Mouse (Mus musculus) intestine, postnatal 0 days (tissue): ENCODE data around the gene Col8a1. TPM values are rescaled to one million over a fixed set of nuclear protein-coding genes. Genes with fewer than 3 reads are reported as not detected.
A peak's percentile ranks its signal among the peaks of the same experiment; 100 is the strongest.

ENCODE experiments used
- ATAC-seq: fragments of 200-750 bp; cut with Nextera tagmentation; 2 replicates; pipeline ENCODE4 v1.8.0; 2017; ENCODE audit warnings: mild to moderate bottlenecking, moderate TSS enrichment, moderate library complexity
- H3K27ac ChIP-seq: fragments of 300-500 bp; sonication (generic); 2 replicates; pipeline ENCODE4 v1.5.1; 2014; ENCODE audit warnings: mild to moderate bottlenecking, low read depth, low read length, moderate library complexity
- H3K27me3 ChIP-seq: fragments of 300-500 bp; sonication (generic); replicated peaks from 2 replicates; pipeline ENCODE4 v1.6.1; 2014; ENCODE audit warnings: low read length, mixed read lengths; ENCODE audit not compliant: control insufficient read depth, insufficient read depth
- H3K36me3 ChIP-seq: fragments of 300-500 bp; sonication (generic); 2 replicates; pipeline ENCODE4 v1.6.1; 2014; ENCODE audit warnings: mild to moderate bottlenecking, moderate library complexity; ENCODE audit not compliant: control insufficient read depth, insufficient read depth
- H3K4me1 ChIP-seq: fragments of 300-500 bp; sonication (generic); replicated peaks from 2 replicates; pipeline ENCODE4 v1.6.1; 2014; ENCODE audit warnings: antibody characterized with exemption, low read length, mixed read lengths; ENCODE audit not compliant: control insufficient read depth, insufficient read depth
- H3K4me2 ChIP-seq: fragments of 300-500 bp; sonication (generic); replicated peaks from 2 replicates; pipeline ENCODE4 v1.6.1; 2014; ENCODE audit warnings: low read depth, mild to moderate bottlenecking, moderate library complexity
- H3K4me3 ChIP-seq: fragments of 300-500 bp; sonication (generic); 2 replicates; pipeline ENCODE4 v1.5.1; 2014; ENCODE audit warnings: low read depth, low read length
- H3K9ac ChIP-seq: fragments of 300-500 bp; sonication (generic); 2 replicates; pipeline ENCODE4 v1.6.1; 2014; ENCODE audit warnings: mild to moderate bottlenecking, low read depth, low read length
- H3K9me3 ChIP-seq: fragments of 300-500 bp; sonication (generic); 2 replicates; pipeline ENCODE4 v1.6.1; 2016; ENCODE audit warnings: mixed run types; ENCODE audit not compliant: control insufficient read depth
- CTCF ChIP-seq: sonication (generic); IDR thresholded peaks from 2 replicates; pipeline ENCODE4 v1.5.1; 2016; ENCODE audit warnings: low read depth, mild to moderate bottlenecking, control low read depth, antibody characterized with exemption, moderate library complexity
- WGBS: fragments of 180-500 bp; shearing (Covaris S2); extraction: QIAGEN DNeasy Blood & Tissue Kit; methylation state at CpG from one replicate; pipeline ENCODE4 v1.1.7; 2014; 5-methylcytosine and 5-hydroxymethylcytosine counted together
- polyA plus RNA-seq: library from polyadenylated mRNA; unstranded; fragments of >200 nt; fragmentation: Nextera tagmentation; extraction: Ambion mirVana; gene quantifications from 2 replicates; pipeline ENCODE4 v1.2.1, GENCODE M21; 2015

Gene Col8a1
- polyA plus RNA-seq, 1 experiment from 2014 or later: 7.3 TPM

- Histone ChIP-seq H3K9ac (no peak overlapping the region), H3K27ac (no peak overlapping the region), H3K4me2 (no peak overlapping the region), H3K4me3 (no peak overlapping the region), H3K4me1 (0 out of 2 replicates have a peak, but pooled peaks cover 2% of the 10 kb centered on the region), H3K36me3 (no peaks in the 10 kb centered on the region), H3K9me3 (no peaks in the 10 kb centered on the region), H3K27me3 (no peaks in the 10 kb centered on the region)
- 71% methylated on average over 7 of the region's 7 CpGs for WGBS
- no peak for TF ChIP-seq CTCF
- ATAC-seq: no peak
Observed at GRCm38 (mm10) chr16:57580041-57580440, 174.5 kb downstream of the Col8a1 start.

GRCm38 (mm10) chr16:57577519-57577918 lies 177.0 kb downstream of the Col8a1 start:
- ATAC-seq: no peak
- WGBS: 89% methylated on average over 1 of the region's 1 CpGs
- Histone ChIP-seq H3K4me3 (no peak overlapping the region), H3K4me1 (0 out of 2 replicates have a peak, but pooled peaks cover 2% of the 10 kb centered on the region), H3K9me3 (no peaks in the 10 kb centered on the region), H3K4me2 (no peak overlapping the region), H3K27ac (no peak overlapping the region), H3K27me3 (no peaks in the 10 kb centered on the region), H3K9ac (no peak overlapping the region), H3K36me3 (0 out of 2 replicates have a peak, but pooled peaks cover 4% of the 10 kb centered on the region)
- peak; percentile 60 for TF ChIP-seq CTCF

GRCm38 (mm10) chr16:57575764-57576388 lies 178.7 kb downstream of the Col8a1 start:
- no peak for ATAC-seq
- no peak overlapping the region for H3K27ac ChIP-seq
- no peaks in the 10 kb centered on the region for H3K9me3 ChIP-seq
- WGBS: 93% methylated on average over 1 of the region's 1 CpGs
- H3K9ac ChIP-seq: no peak overlapping the region
- peaks cover 13% of the 10 kb centered on the region; the same call in 1 of the 2 replicates for H3K36me3 ChIP-seq
- no peaks in the 10 kb centered on the region for H3K27me3 ChIP-seq
- H3K4me1 ChIP-seq: peaks cover 8% of the 10 kb centered on the region; the same call in 1 of the 2 replicates
- H3K4me2 ChIP-seq: no peak overlapping the region
- H3K4me3 ChIP-seq: no peak overlapping the region
- TF ChIP-seq CTCF: no peak

Other genes with a start within 250 kb of the Col8a1 start
- 19.1 and 19.9 TPM in 2 replicates for gene Cmss1, start 147.9 kb downstream of the Col8a1 start, polyA plus RNA-seq